Mouse (Mus musculus): ENCODE measurements around the gene Gm20903. TPM values are rescaled to one million over a fixed set of nuclear protein-coding genes. Genes with fewer than 3 reads are reported as not detected.
"Not testable (repeated sequence)": the region's sequence is repeated elsewhere in the genome, so short reads cannot be mapped to it uniquely, and the experiment has no call there.

The Gm20903 gene
- not detected in 2 replicates for polyA plus RNA-seq (2012)

- H3K4me1 ChIP-seq (ENCODE audit: control insufficient read depth); H3K4me3 ChIP-seq (replicated peaks); H3K9me3 ChIP-seq (ENCODE audit: control insufficient read depth, low read length); H3K27me3 ChIP-seq (ENCODE audit: control insufficient read depth); H3K36me3 ChIP-seq (ENCODE audit: control insufficient read depth): not testable (repeated sequence)
Measured at GRCm38 (mm10) chrY:73669015-73669414, at the start of gene Gm20903. Gene Gm20903 (plus strand): TSS chrY:73669315.

Data from erythroblast, embryonic 14.5 days (primary cell).